Mouse (Mus musculus): ENCODE data around the gene Slc25a25.

DNA sequence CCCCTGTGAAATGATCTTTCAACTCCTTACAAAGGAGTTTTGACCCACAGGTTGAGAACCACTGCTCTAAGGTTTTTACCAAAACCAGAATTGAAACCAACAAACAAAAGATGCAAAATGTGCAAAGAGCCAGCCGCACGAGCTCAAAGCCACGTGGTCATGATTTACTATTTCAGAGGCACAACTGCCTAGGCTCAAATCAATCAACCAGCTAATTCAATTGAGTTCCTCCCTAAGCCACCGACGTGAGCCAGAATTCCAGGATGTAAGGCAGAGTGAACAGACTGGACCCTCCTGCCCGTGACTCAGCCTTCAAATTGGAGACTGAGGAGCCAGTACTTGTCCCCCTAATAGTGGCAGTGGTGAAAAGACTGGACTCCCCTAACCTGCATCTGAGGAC, 12.1 kb downstream of the Slc25a25 start:
- no peak for TF ChIP-seq HCFC1 (IDR thresholded peaks at IDR 0.05; ENCODE audit: borderline replicate concordance, insufficient read depth, low read length)
- TF ChIP-seq MAFK (IDR thresholded peaks at IDR 0.05; ENCODE audit: insufficient read depth, low read depth, low read length) = no peak
- no peak for TF ChIP-seq CHD2 (IDR thresholded peaks at IDR 0.05; ENCODE audit: low read depth, low read length)

Measured in ES-E14 (cell line).